Mouse (Mus musculus) E14TG2a.4 (cell line): ENCODE measurements around the gene Capn1.

Source experiments
- CTCF ChIP-seq: conservative IDR thresholded peaks from 2 replicates; pipeline ENCODE4 v1.5.1; 2014; ENCODE audit warnings: low read length
- POU5F1 ChIP-seq: IDR thresholded peaks from 2 replicates; pipeline ENCODE4 v1.6.1; 2014; ENCODE audit warnings: low read length, borderline replicate concordance

DNA sequence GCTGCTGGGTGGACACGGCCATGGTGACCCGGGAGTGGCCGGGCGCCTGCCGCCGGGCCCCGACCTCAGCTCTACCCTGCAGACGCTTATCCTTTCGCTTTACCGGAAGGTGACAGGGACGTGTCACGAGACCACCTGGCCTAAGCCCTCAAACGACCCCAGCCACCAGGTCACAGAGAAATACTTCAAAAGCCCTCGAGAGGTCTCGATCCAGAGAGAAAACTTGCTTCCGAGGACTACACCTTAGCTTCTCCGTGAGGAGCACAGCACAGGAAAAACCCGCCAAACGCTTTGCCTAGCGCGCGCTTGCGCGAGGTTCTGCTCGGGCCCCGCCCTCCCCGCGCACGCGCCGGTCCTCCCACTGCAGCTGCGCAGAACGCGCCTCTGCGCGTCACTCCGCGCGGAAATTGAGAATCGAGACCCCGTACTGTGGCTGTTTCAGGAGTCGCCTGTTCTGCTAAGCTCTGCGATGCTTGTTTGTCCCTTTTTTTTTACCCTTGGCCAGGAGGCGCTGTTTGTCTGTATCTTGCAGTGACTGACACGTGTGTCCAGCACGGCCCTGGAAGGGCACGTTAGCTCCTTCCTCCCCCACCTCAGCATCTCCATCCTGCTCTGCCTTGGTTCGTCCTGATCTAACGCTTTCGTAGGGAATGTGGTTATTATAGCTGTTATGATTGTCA is 51.7 kb downstream of the Capn1 start, which contains the start of gene Pola2:
- TF ChIP-seq CTCF (no peak), POU5F1 (no peak)
